Mouse (Mus musculus) myocyte (in vitro differentiated cells): ENCODE results near the gene Phkb. TPM values are rescaled to one million over a fixed set of nuclear protein-coding genes. Genes with fewer than 3 reads are reported as not detected.

Experiments used
- H3K27me3 ChIP-seq: one replicate; pipeline ENCODE4 v1.6.1; 2011; ENCODE audit not compliant: control insufficient read depth, insufficient read depth, insufficient read length
- H3K36me3 ChIP-seq: one replicate; pipeline ENCODE4 v1.6.1; 2011; ENCODE audit not compliant: control insufficient read depth, insufficient read depth
- H3K4me2 ChIP-seq: one replicate; pipeline ENCODE4 v1.6.1; 2011; ENCODE audit warnings: low read depth, control low read depth
- H3K4me3 ChIP-seq: one replicate; pipeline ENCODE4 v1.5.1; 2011; ENCODE audit warnings: mild to moderate bottlenecking, control low read depth, moderate library complexity
- H3K79me2 ChIP-seq: one replicate; pipeline ENCODE4 v1.6.1; 2011; ENCODE audit not compliant: control insufficient read depth, insufficient read depth
- H3ac ChIP-seq: one replicate; pipeline ENCODE4 v1.6.1; 2011; ENCODE audit not compliant: control insufficient read depth, insufficient read length
- CEBPB ChIP-seq: IDR thresholded peaks from 2 replicates; pipeline ENCODE4 v1.6.1; 2011; ENCODE audit warnings: mild to moderate bottlenecking, moderate library complexity; ENCODE audit not compliant: poor library complexity, insufficient read depth, severe bottlenecking
- E2F4 ChIP-seq: IDR thresholded peaks from one replicate; pipeline ENCODE4 v1.6.1; 2011; ENCODE audit warnings: mild to moderate bottlenecking, control low read depth, moderate library complexity; ENCODE audit not compliant: insufficient read depth
- MAX ChIP-seq: IDR thresholded peaks from one replicate; pipeline ENCODE4 v1.6.1; 2011; ENCODE audit warnings: low read depth, mild to moderate bottlenecking, control low read depth
- MYOD1 ChIP-seq, 3 experiments: IDR thresholded peaks; one replicate each; pipeline ENCODE4 v1.6.1; 2011; ENCODE audit warnings: control low read depth in 2 of 3, low read depth in 2 of 3, mild to moderate bottlenecking in 2 of 3, moderate library complexity in 1 of 3; ENCODE audit not compliant: insufficient read length in 2 of 3, control insufficient read depth in 1 of 3
- MYOG ChIP-seq, 3 experiments: IDR thresholded peaks; one replicate each; pipeline ENCODE4 v1.6.1; 2011; ENCODE audit warnings: control low read depth in 2 of 3, low read depth in 2 of 3, mild to moderate bottlenecking in 2 of 3; ENCODE audit not compliant: insufficient read length in 2 of 3, control insufficient read depth in 1 of 3, insufficient read depth in 1 of 3
- POLR2A ChIP-seq: IDR thresholded peaks from one replicate; pipeline ENCODE4 v1.6.1; 2011; ENCODE audit warnings: low read depth, mild to moderate bottlenecking, control low read depth, moderate library complexity; ENCODE audit not compliant: insufficient read length
- POLR2AphosphoS2 ChIP-seq: IDR thresholded peaks from one replicate; pipeline ENCODE4 v1.6.1; 2011; ENCODE audit warnings: low read depth, control low read depth; ENCODE audit not compliant: insufficient read length
- REST ChIP-seq: IDR thresholded peaks from one replicate; pipeline ENCODE4 v1.6.1; 2011; ENCODE audit warnings: mild to moderate bottlenecking, control low read depth, moderate library complexity; ENCODE audit not compliant: insufficient read depth, insufficient read length
- SRF ChIP-seq: IDR thresholded peaks from one replicate; pipeline ENCODE4 v1.6.1; 2011; ENCODE audit warnings: low read depth; ENCODE audit not compliant: control insufficient read depth, insufficient read length
- TCF12 ChIP-seq: IDR thresholded peaks from one replicate; pipeline ENCODE4 v1.6.1; 2011; ENCODE audit warnings: mild to moderate bottlenecking, control low read depth; ENCODE audit not compliant: poor library complexity, insufficient read depth, severe bottlenecking
- TCF3 ChIP-seq: IDR thresholded peaks from one replicate; pipeline ENCODE4 v1.6.1; 2011; ENCODE audit warnings: low read depth, control low read depth; ENCODE audit not compliant: insufficient read length
- USF1 ChIP-seq: IDR thresholded peaks from one replicate; pipeline ENCODE4 v1.6.1; 2011; ENCODE audit warnings: low read depth, mild to moderate bottlenecking, control low read depth, moderate library complexity
- polyA plus RNA-seq: library from polyadenylated mRNA; unstranded; fragments of >200 nt; fragmentation: generic; extraction: Trizol; gene quantifications from one replicate; pipeline ENCODE4 v1.2.1, GENCODE M21; 2012; ENCODE audit warnings: missing spikeins

Gene Phkb
- polyA plus RNA-seq, 1 experiment: 22.0 TPM

- Histone ChIP-seq H3K36me3 (peaks cover 5% of the 10 kb centered on the region), H3K79me2 (no peaks in the 10 kb centered on the region), H3ac (no peak overlapping the region), H3K4me3 (no peak overlapping the region), H3K4me2 (no peak overlapping the region), H3K27me3 (no peaks in the 10 kb centered on the region)
- TF ChIP-seq TCF3 (no peak), MYOD1 (IDR thresholded peaks at IDR 0.05; ENCODE audit: control insufficient read depth in 1 of 3, insufficient read length in 2 of 3, low read depth in 2 of 3) (no peak), SRF (no peak), CEBPB (no peak)
Measured at GRCm38 (mm10) chr8:85884811-85885210, 44.1 kb downstream of the Phkb start.

- Histone ChIP-seq H3K4me3 (no peak overlapping the region), H3K4me2 (no peak overlapping the region), H3ac (no peak overlapping the region), H3K36me3 (no peaks in the 10 kb centered on the region), H3K79me2 (no peaks in the 10 kb centered on the region), H3K27me3 (no peaks in the 10 kb centered on the region)
- TF ChIP-seq SRF (no peak), CEBPB (no peak), E2F4 (no peak), POLR2A (no peak), TCF3 (no peak), MYOG (IDR thresholded peaks at IDR 0.05; ENCODE audit: control insufficient read depth in 1 of 3, insufficient read depth in 1 of 3, insufficient read length in 2 of 3, low read depth in 2 of 3) (no peak), USF1 (no peak), REST (no peak), MYOD1 (IDR thresholded peaks at IDR 0.05; ENCODE audit: control insufficient read depth in 1 of 3, insufficient read length in 2 of 3, low read depth in 2 of 3) (no peak), POLR2AphosphoS2 (no peak), MAX (no peak), TCF12 (no peak)
Measured at GRCm38 (mm10) chr8:85897636-85898035, 56.9 kb downstream of the Phkb start.

- peaks cover 10% of the 10 kb centered on the region for H3K36me3 ChIP-seq
- no peak overlapping the region for H3K4me2 ChIP-seq
- no peaks in the 10 kb centered on the region for H3K79me2 ChIP-seq
- H3K27me3 ChIP-seq: no peaks in the 10 kb centered on the region
- no peak overlapping the region for H3K4me3 ChIP-seq
- no peak overlapping the region for H3ac ChIP-seq
- no peak for TF ChIP-seq POLR2A
- no peak for TF ChIP-seq POLR2AphosphoS2
- no peak for TF ChIP-seq MYOG (IDR thresholded peaks at IDR 0.05; ENCODE audit: control insufficient read depth in 1 of 3, insufficient read depth in 1 of 3, insufficient read length in 2 of 3, low read depth in 2 of 3)
Measured at GRCm38 (mm10) chr8:85924991-85925390, 84.2 kb downstream of the Phkb start.

GRCm38 (mm10) chr8:85925574-85925973, 84.8 kb downstream of the Phkb start:
- no peaks in the 10 kb centered on the region for H3K27me3 ChIP-seq
- no peak overlapping the region for H3K4me2 ChIP-seq
- TF ChIP-seq CEBPB (no peak), TCF12 (no peak), MAX (no peak), POLR2A (no peak), SRF (no peak), E2F4 (no peak)
- no peak overlapping the region for H3ac ChIP-seq
- peaks cover 10% of the 10 kb centered on the region for H3K36me3 ChIP-seq
- no peak overlapping the region for H3K4me3 ChIP-seq
- H3K79me2 ChIP-seq: no peaks in the 10 kb centered on the region

GRCm38 (mm10) chr8:85926107-85926506, 85.3 kb downstream of the Phkb start:
- no peak overlapping the region for H3ac ChIP-seq
- no peak overlapping the region for H3K4me2 ChIP-seq
- no peak for TF ChIP-seq POLR2A
- TF ChIP-seq SRF: no peak
- TF ChIP-seq CEBPB: no peak
- H3K27me3 ChIP-seq: no peaks in the 10 kb centered on the region
- peaks cover 10% of the 10 kb centered on the region for H3K36me3 ChIP-seq
- no peak overlapping the region for H3K4me3 ChIP-seq
- H3K79me2 ChIP-seq: no peaks in the 10 kb centered on the region

GRCm38 (mm10) chr8:85936148-85936547, 95.4 kb downstream of the Phkb start:
- TF ChIP-seq MAX (no peak), POLR2AphosphoS2 (no peak), TCF3 (no peak), SRF (no peak), MYOD1 (IDR thresholded peaks at IDR 0.05; ENCODE audit: control insufficient read depth in 1 of 3, insufficient read length in 2 of 3, low read depth in 2 of 3) (no peak), MYOG (IDR thresholded peaks at IDR 0.05; ENCODE audit: control insufficient read depth in 1 of 3, insufficient read depth in 1 of 3, insufficient read length in 2 of 3, low read depth in 2 of 3) (no peak), POLR2A (no peak), CEBPB (no peak), USF1 (no peak), E2F4 (no peak), REST (no peak), TCF12 (no peak)
- Histone ChIP-seq H3K79me2 (no peaks in the 10 kb centered on the region), H3K4me3 (no peak overlapping the region), H3K27me3 (no peaks in the 10 kb centered on the region), H3K36me3 (peaks cover 13% of the 10 kb centered on the region), H3ac (no peak overlapping the region), H3K4me2 (no peak overlapping the region)
